Mouse (Mus musculus) G1E-ER4 (cell line): ENCODE results near the gene Arl8b. TPM values are rescaled to one million over a fixed set of nuclear protein-coding genes. Genes with fewer than 3 reads are reported as not detected.

Experiments used
- GATA1 ChIP-seq: IDR thresholded peaks from one replicate; pipeline ENCODE4 v1.8.0; 2012; ENCODE audit warnings: low read length, inconsistent platforms
- polyA plus RNA-seq: library from polyadenylated mRNA; stranded (reverse); fragments of >175 nt; gene quantifications from 2 replicates; pipeline ENCODE4 v1.2.3, GENCODE M21; 2012

Arl8b gene
- 14.4 and 17.9 TPM in 2 replicates for polyA plus RNA-seq

DNA sequence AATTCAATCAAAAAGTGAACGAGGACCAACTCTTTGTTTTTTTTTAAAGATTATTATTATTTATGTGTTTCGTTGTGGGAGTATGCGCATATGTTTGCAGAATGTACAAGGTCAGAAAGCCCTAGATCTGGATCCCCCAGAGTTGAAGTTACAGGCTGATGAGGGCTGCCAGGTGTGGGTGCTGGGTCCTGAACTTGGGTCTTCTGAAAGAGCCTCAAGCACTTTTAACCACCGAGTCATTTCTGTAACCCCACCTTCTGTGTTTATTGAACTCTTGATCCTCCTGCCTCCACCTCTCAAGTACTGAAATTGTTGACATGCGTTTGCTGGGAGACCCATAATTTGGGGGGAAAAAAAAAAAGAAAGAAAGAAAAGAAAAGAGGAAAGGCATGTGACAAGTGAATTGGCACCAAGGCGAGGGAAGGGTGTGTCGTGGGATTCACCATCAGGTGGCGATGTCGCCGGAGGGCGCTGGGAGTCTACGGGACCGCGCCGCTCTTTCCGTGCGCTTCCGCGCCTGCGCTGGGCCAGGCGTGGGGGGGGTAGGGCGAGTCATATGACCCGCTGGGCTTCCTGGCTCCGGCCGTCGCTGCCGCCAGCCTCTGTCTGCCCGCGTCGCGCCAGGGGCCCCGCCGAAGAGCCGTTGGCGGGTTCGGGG is at the start of gene Arl8b:
TSS of gene Arl8b (plus strand) at position 574 of the 658 bp plus-strand sequence.
- TF ChIP-seq GATA1, result no peak

DNA sequence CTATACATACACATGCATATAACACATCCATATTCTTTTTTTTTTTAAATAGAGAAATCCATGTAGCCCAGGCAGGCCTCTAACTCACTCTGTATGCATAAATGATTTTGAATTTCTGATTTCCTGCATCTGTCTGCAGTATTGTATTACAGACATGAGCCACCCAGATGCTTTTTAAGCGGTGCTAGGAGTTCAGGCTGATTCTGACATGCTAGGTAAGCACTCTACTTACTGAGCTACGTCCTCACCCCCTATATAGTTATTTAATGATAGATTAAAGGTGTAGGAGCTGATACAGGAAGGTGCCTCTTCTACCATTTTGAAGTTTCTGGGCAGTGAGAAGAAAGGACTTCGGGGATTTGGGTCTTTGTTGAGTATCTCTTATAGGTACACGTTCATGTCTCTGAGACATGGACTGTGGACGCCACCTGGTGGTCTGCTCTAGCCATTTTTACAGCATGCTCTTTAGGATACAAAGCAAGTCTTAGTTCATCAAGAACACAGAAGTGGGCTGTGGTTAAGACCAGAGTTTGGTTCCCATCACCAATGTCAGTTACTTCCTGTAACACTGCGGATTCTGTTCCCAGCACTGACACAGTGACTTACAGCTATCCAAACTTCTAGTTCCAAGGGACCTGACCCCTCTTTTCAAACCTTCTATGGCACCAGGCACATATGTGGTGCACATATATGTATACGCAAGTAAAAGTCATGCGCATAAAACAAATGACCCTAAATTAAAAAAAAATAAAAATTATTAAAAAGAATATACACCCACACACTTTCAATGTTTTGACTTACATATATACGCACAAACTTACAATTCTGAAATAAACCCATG is 46.8 kb upstream of the Arl8b start:
- TF ChIP-seq GATA1, result no peak

DNA sequence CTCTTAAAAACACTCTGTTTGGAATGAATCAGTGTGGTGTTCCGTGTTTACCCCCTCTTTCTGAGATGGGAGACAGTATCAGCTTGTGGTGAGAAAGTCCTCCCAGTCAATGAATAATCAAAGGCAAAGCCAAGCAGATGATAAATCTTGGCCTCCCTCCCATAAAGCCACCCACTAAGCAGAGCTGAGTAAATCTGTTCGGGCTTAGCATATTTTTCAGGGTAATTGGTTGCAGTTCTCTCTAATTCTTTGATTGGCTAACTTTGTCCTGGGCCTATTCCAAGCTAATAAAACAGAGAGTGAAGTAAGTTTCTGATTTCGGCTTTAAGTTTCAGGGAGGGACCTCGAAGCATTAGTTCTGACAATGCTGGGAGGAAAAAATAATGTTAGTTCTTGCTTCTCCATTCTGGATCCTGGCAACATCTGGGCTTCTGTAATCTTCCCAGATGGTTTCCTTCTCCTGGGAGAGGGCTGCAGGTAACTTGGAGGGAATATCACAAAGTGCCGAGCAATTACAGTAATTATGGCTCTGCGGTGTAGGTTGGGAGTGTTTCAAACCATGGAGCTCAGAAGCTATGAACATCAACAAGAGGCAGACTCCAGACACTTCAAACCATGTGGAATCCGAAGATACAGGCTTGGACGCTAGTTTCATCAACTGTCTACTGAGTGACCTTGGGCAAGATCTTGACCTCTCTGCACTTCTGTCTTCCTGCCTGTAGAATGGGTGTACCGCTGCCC is 44.3 kb upstream of the Arl8b start:
- no peak for TF ChIP-seq GATA1

DNA sequence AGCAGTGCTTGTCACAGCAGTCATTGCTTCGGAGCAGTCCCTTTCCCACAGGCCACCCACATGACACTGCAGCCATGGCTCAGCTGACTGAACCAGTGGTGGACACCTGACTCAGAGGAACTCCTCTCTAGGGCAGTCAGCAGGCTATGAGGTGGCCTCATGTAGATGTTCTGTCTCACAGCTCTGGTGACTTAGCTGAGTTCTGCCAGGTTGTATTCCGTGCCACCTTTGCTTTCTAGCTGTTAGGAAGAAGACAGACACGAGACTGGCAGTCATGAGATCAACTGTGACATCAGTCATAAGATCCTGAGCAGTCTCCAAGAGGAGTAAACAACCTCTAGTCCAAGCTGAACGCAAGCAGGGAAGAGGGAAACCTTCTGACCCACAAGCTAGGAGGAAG is 42.3 kb upstream of the Arl8b start:
- no peak for TF ChIP-seq GATA1

DNA sequence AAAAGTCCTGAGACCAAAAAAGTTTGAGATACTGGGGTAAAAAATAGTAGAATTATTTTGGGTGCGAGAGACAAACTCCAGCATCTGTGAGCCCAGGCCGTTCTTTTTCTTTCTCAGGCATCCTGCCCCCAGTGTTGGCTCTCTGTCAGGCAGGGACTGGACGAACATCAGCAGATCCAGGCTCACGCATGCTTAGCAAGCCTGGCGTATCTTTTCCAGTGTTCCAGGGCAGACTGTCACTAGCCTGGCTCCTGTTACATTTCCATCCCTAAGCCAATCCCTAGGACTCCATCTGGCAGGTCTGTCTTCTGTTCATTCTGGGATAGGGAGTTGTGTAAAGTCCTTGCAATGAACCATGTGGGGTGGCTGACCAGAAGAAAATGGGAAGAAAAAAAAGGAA is 39.2 kb upstream of the Arl8b start:
- no peak for TF ChIP-seq GATA1

DNA sequence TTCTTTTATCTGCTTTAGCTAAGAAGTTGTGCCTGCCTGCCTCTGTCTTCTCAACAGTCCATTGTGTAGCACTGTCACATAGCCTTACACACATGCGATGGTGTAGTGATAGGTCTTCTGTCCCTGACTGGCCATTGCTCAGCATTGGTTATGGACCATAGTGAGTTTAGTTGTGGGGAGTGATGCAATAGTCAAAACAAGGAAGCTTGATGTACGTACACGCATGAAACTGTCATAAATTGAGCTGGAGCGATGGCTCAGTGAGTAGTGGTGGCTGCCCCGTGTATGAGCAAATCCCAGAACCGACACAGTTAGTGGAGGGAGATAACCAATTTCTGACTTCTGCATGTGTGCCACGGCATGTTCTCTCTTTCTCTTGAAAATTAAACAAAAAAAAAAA is 31.6 kb upstream of the Arl8b start:
- no peak for TF ChIP-seq GATA1

DNA sequence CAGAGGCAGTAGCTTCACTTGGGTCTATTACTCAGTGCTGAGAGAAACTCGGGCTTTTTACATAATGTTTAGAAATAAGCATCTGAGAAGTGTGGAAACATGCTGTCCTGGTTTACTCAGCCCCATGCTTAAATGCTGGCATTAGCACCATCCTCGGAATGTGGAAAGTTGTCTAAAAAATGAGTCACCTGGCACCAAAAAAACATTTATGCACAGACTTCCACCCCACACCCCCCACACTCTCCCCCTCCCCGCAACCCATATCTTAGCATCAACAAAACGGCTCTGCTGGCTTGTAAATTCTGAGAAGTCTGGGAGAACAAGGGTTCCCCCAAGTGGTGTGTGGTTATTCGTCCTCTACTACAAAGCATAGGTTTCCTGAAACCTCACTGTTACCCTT is 30.5 kb upstream of the Arl8b start:
- no peak for TF ChIP-seq GATA1

DNA sequence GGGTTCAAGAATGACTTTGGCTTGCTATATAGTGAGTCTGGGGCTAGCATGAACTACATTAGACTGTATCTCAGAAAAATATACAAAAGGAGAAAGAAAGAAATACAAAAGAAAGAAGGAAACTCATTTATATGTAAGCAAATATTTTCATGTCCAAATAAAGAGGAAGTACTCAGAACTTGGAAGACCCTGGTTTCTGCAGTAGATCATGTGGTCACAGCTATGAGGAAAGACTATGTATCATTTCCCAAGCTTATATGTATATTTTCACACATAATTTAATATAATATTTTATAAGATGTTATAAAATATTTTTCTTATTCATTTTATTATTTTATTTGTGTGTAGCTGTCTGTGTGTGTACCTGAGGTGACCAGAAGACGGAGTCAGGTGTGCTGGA is 29.4 kb upstream of the Arl8b start:
- no peak for TF ChIP-seq GATA1

DNA sequence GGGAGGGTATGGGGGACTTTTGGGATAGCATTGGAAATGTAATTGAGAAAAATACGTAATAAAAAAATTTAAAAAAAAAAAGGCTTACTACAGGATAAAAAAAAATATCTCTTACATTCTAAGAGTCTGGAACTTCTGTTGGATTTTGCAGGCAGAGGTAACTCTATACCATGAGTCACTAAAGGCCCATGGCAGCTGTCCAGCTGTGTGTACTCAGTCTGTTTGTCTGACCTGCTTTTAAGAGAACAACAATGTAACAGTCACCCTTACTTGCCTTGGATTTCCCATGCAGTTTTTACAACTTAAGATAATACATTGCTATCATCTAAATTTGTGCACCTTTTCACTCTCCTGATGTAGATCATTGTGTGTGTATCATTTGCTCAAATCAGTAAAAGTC is 28.5 kb upstream of the Arl8b start:
- no peak for TF ChIP-seq GATA1

DNA sequence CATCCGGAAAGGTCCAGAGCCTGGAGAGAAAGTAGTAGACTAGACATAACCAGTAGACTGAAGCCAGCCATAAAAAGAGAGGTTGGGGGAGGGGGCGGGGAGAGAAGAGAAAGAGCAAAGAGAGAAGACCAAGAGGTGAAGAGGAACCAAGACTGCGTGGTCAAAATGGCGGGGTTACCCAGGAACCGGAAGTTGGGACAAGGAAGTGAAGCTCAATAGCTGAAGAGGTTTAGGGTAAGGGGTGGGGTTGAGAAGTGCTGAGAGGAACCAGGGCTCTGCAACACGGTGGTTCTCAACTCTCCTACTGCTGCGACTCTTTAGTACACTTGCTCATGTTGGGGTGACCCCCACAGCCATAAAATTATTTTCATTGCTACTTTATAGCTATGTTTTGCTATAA is 27.0 kb upstream of the Arl8b start:
- TF ChIP-seq GATA1, result no peak

DNA sequence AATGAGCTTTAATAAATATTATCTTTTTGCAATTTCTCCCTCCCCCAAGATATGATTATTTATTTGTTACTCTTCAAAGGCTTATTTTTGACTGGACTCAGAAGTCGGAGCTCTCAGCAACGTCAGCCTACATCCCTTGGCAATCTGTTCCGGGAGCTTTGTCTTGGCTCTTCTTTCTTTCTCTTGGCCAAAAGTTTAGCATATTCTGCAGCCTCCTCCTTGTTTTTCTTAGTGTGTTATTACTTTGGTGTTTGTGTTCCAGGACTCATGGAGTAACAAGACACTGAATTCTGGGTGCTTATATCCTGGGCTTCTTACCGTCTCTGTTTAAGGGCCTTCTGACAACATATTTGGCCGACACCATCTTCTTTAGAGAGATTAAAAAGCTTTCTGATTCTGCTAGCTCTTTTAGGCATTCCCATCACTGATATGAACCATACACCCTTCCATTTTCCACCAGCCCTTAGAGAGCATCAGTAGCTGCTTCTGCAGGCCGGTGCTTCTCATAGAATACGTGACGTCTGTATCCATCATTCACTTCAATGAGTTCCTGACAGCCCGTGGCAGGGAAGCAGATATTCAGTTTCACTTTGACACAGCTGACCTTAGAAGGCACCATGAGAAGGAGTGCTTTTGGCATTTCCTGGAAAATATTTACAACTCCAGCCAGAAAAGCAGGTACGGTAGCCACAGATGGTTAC is 23.8 kb upstream of the Arl8b start:
- TF ChIP-seq GATA1, result no peak

DNA sequence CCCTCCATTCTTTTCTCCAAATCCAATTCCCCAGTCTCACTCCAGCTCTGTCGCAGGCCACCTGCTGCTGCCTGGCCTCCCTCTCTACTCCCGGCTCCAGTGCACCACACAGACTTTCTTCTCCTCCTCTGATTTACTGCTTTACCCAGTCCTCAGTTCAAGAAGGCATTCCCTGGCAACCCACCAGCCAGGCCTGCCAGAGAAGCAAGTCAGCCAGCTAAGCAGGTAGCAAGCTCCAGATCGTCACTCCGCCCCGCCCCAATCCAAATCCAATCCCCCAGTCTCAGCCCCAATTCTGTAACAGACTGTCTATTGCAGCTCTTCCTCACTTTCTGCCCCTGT is 23.2 kb upstream of the Arl8b start:
- no peak for TF ChIP-seq GATA1

DNA sequence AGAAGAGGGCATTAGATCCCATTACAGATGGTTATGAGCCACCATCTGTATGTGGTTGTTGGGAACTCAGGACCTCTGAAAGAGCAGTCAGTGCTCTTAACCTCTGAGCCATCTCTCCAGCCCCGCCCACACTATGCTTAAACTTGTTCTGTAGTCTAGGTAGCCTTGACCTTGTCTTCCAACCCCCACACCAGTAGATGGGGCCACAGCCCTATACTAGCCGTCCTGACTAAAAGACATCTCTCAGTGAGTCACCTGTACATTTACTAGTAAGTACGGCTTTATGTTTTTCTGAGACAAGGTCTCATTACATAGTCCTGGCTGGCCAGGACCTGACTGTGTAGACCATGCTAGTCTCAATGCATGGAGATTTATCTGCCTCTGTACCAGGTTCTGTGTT is 12.0 kb upstream of the Arl8b start:
- no peak for TF ChIP-seq GATA1

DNA sequence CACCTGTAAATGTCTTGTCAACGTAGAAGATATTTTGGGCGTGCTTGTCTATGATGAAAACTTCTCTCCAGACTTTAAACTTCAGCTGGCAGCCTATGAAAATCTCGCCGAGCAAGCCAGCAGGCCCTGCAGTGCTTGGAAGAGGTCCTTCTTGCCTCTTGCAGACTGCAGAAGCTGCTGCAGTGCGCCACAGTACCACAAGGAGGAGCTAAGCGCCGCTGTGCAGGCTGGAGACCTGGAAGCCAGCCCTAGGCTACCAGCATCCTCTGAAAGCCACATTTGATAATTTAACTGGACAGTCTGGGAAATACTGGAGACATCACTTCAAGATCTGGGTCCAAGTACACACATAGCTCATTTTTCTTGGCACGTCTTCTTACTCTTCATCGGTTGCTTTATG is 10.0 kb upstream of the Arl8b start:
- TF ChIP-seq GATA1, result no peak

DNA sequence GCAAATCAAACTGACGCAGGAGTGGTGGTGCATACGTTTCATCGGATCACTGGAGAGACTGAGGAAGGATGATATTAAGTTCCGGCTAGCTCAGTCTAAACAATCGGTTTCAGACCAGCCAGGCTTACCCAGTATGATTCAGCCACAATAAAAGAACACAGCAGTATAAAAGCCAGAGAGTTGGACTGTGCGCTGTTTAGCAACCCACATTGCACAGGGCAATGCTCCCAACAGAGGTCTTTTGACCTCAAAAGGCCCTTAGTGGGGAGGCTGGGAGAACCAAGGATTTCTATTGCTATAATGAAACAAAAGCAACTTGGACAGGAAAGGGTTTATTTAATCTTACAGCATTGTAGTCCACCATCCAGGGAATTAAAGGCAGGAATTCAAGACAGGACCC is 9.4 kb upstream of the Arl8b start:
- no peak for TF ChIP-seq GATA1

DNA sequence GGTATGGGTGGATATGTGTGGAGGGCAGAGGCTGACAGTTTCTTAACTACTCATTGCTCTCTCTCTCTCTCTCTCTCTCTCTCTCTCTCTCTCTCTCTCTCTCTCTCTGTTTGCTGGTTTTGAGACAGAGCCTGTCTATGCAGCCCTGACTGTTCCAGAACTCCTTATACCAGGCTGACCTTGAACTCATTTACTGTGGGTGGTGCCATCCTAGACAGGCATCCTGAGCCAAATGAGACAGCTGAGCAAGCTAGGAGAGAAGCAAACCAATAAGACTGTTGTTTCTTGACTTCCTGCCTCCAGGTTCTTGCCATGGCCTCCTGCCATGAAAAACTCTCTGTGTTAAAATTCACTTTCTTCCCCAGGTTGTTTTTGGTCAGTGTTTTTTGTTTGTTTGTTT is 6.6 kb upstream of the Arl8b start:
- no peak for TF ChIP-seq GATA1
